Mouse (Mus musculus) layer of hippocampus, adult 18-20 months (tissue): ENCODE results near the gene Oxtr. TPM values are rescaled to one million over a fixed set of nuclear protein-coding genes. Genes with fewer than 3 reads are reported as not detected.

Experiments used
- DNase-seq, 2 experiments: peaks; one replicate each; pipeline ENCODE4 v3.0.0; 2022; ENCODE audit warnings: low spot score in 2 of 2
- total RNA-seq, 2 experiments: library from RNA; stranded (reverse); gene quantifications; 2 replicates each; pipeline ENCODE4 v1.2.3; 2021

Oxtr gene
- total RNA-seq, 2 experiments from 2014 or later: 6.9 to 7.9 TPM

DNA sequence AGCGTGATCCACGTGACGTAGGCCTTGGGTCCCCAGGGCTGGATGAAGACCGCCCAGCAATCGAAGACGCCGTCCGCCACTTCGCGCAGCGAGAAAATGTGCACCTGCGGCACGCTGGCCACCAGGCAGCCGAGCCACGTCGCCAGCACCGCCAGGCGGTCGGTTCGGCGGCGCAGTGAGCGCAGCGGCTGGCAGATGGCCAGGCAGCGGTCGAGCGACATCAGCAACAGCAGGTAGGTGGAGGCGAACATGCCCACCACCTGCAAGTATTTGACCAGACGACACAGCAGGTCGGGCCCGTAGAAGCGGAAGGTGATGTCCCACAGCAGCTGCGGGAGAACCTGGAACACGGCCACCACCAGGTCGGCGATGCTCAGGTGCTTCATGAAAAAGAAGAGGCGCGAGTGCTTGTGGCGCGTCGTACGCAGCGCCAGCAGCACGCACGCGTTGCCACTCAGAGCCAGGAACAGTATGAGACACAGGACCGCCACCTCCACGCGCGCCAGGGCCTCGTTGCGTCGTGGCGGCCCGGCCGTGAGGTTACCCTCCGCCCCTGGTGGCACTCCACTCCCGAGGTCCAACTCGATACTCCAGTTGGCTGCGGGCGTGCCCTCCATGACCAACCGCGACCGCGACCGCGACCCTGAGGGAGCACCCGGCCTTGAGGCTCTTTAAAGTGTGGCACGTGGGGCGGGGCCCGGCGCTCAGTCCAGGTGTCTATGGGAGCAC, 398 bp downstream of the Oxtr start:
- DNase-seq: no peak

DNA sequence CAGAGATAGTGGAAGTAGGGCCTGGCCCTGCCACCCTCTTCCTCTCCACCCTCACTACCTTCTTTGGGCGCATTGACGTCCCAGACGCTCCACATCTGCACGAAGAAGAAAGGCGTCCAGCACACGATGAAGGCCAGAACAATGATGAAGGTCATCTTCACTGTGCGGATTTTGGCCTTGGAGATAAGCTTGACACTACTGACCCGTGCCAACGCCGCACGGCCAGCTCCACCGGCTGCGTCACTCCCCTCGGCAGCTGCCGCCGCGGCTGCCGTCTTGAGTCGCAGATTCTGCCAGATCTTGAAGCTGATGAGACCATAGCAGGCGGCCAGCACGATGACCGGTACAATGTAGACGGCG, 942 bp downstream of the Oxtr start:
- DNase-seq: no peak

DNA sequence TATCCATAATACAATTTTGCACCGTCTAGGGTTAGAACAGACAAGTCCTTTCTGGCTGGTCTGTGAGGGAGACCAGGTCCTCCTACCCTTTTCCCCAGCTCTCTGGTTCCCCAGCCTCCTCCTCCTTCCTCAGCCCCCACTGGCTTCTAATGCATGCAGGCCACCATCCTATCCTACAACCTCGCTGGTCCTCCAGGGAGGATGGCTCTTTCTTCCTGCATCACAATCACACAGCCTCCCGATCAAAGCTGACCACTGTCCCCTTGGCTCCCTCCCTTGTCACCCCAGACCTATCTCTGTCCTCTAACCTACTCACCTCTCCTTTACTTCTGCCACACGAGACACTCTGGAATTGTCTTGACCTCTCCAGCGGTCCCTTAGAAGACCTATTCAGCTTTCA, 1.8 kb downstream of the Oxtr start:
- no peak for DNase-seq

DNA sequence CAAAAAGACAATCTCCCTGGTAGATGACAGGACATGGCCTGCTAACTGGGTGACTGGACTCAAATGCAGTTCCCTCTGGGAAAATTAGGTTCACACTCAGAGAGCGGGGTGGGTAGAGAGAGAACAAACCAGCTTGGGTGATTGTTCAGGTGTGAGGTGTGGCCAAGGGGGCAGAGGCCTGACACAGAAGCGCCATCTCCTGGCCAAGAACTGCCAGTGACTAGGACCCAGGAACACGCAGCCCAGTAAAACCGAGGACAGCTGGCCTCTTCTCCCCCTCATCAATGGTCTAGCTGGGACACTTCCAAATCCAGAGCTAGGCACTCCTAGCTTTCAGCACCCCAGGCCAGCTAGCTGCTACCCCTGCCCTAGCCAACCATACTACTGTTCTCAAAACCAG, 5.4 kb downstream of the Oxtr start:
- DNase-seq: peak in 1 of 2 experiments; percentile 51

GRCm38 (mm10) chr6:112479861-112480260, 9.9 kb downstream of the Oxtr start:
- no peak for DNase-seq

DNA sequence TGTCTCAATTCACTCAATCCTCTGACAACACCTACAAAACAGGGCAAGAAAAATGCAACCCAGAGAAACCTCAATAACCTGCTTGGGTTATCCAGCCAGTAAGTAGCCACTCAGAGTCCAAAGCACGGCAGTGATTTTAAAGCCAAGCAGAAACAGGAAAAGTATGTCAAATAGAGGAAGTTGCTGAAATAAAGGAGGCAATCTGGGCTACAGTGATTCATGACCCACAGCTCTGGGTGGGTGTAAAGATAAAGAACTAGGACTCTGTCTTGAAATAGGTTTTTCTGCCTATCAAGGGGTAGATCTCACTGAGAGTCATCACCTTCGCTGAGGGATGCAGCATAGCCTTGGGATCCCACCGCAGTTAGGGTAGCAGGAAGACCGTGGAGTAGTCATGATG, 18.1 kb downstream of the Oxtr start:
- no peak for DNase-seq

- no peak for DNase-seq
These were observed 23.7 kb downstream of the Oxtr start for GRCm38 (mm10) chr6:112466001-112466400.

DNA sequence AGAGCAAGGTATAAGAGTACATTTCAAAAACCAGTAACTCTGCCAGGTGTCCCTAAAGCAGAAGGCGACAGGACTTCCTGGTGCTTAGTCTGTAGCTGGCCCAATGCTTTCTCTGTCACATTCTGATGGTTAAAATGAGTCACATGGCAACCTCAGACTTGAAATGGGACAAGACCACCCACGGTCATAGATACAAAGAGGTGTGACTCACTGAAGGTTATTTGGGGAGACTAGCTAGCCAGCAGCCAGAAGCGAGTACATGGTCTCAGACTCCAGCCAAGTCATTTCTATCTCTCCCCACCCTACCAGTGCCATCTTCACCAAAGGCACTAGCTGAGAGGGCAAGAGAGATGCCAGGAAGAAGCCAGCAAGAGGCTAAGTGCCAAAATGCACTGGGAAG, 24.3 kb downstream of the Oxtr start:
- no peak for DNase-seq

GRCm38 (mm10) chr6:112463331-112463730, 26.4 kb downstream of the Oxtr start:
- no peak for DNase-seq

DNA sequence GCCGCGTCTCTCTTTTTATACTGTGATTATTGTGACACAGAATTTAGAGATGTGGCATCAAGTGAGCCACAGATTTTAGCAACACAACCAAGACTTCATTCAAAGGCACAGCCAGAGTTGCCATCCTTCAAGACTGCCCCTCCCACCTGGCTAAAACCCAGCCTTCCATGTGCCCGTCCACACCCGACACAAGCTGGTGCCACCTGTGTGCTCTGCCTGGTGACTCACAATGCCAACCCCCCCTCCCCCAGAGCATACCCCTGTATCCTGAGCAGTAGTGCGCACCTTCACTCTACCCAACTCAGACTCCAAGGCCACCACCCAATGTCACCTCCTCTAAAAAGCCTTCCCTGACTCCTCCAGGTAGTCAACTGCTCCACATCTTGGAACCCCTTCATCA, 28.3 kb downstream of the Oxtr start:
- DNase-seq: no peak

DNA sequence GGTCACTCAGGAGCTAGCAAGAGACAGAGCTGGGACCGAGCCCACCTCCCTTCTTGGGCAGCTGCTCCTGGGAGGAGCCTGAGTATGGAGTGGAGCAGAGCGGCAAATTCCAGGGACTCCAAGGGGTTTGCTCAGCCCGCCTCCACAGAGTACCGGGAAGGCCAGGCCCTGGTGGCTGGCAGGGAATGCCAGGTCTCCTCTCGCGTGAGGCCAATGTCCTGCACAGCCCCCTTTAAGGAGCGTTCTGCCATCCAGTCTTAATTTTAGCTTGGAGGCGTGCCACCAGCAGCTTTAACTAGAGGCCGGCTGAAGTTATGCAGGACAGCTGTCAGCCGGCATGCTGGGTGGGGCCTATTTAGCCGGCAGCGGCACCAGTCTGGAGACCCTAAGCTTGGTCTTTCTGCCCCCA, 30.4 kb downstream of the Oxtr start, which contains the start of gene Cav3:
Cav3 (plus strand) TSS at position 165 of the 409 bp plus-strand sequence.
- DNase-seq: no peak

DNA sequence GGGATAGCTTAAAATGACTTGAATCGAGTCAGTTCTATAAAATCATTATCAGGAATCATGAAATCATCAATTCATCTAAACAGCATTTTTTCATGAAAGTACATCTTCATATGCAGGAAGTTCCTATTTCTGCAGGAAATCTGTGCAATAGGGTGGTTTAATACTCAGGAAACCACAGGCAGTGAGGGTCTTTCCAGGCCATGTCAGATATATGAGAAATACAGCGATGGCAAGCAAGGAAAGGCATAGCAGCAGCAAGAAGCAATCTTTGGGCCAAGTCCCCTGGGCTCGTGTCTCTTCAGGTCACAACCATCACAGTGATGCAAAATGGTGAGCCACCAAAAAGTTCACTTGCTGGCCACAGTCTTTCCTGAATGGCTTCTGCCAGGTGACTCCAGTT, 44.1 kb downstream of the Oxtr start:
- no peak for DNase-seq

DNA sequence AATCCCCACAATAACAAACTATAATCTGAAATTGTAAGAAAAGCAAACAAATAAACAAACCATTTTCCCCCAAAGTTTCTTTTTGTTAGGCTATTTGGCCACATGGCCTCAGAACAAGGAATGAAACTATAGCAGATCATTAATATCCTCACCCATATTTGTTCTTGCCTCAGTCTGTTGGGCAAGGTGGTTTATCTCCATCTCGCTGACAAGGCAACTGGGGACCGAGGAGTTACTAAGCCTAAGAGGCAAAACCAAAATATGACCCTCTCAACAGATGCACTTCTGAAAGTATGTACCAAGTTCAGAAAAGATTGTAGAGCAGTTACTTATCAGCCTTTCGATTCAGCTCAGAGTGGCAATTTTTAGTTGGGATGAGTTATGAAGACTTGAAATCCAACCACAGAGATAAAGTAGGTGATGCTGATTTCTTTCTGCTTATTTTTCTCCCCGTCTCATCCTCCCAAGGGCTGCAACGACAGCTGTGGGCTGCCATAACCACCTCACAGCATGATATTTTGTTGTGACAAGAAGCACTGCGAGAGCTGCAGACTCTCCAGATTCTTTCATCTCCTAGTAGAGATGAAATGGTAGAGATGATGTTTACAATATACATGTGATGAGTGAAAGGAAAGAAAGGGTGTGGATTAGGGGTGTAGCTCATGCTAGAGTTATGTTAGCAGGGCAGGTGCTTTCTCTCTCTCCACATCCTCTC, 63.6 kb downstream of the Oxtr start:
- no peak for DNase-seq

- DNase-seq: no peak
These were observed 65.8 kb downstream of the Oxtr start for GRCm38 (mm10) chr6:112423746-112424501.

Other genes with a start within 250 kb of the Oxtr start
- 1 to 10 TPM; 6.7 to 8.6 TPM for gene Lmcd1, start 216.2 kb downstream of the Oxtr start, total RNA-seq
- gene Ssu2, start 101.9 kb downstream of the Oxtr start, total RNA-seq: under 1 TPM in 1 of 2 experiments, not detected in 1; 0.46 TPM
- under 1 TPM; 0.86 to 0.92 TPM for gene Cav3, start 30.4 kb downstream of the Oxtr start, total RNA-seq
- gene Rad18, start 206.7 kb upstream of the Oxtr start, total RNA-seq: 1 to 10 TPM; 7.3 to 8.4 TPM